Mouse (Mus musculus): Measurements from ENCODE around the gene Wdtc1. TPM values are rescaled to one million over a fixed set of nuclear protein-coding genes. Genes with fewer than 3 reads are reported as not detected.
A peak's percentile ranks its signal among the peaks of the same experiment; 100 is the strongest.

The Wdtc1 gene
- polyA plus RNA-seq, 1 experiment from 2014 or later: 8.1 TPM

GRCm38 (mm10) chr4:133253412-133253811 lies 99.9 kb downstream of the Wdtc1 start:
- ATAC-seq (ENCODE audit: insufficient read depth): no peak
- 81% methylated on average over 12 of the region's 12 CpGs for WGBS (ENCODE audit: insufficient replicate concordance)
- H3K4me2 ChIP-seq: no peak overlapping the region
- no peaks in the 10 kb centered on the region for H3K36me3 ChIP-seq (replicated peaks)
- peaks cover 36% of the 10 kb centered on the region for H3K4me1 ChIP-seq (replicated peaks)
- H3K4me3 ChIP-seq (replicated peaks): no peak overlapping the region
- no peak overlapping the region for H3K27ac ChIP-seq (replicated peaks)
- no peak overlapping the region for H3K9ac ChIP-seq
- H3K9me3 ChIP-seq (replicated peaks): no peaks in the 10 kb centered on the region
- H3K27me3 ChIP-seq: peaks cover 83% of the 10 kb centered on the region

- H3K27me3 ChIP-seq: peaks cover 86% of the 10 kb centered on the region
- WGBS (ENCODE audit: insufficient replicate concordance): 56% methylated on average over 4 of the region's 4 CpGs
- H3K4me1 ChIP-seq (replicated peaks): peaks cover 50% of the 10 kb centered on the region
- H3K36me3 ChIP-seq (replicated peaks): no peaks in the 10 kb centered on the region
- H3K27ac ChIP-seq (replicated peaks): no peak overlapping the region
- no peak overlapping the region for H3K9ac ChIP-seq
- no peak overlapping the region for H3K4me3 ChIP-seq (replicated peaks)
- no peak for ATAC-seq (ENCODE audit: insufficient read depth)
- H3K4me2 ChIP-seq: no peak overlapping the region
- no peaks in the 10 kb centered on the region for H3K9me3 ChIP-seq (replicated peaks)
These were observed 101.2 kb downstream of the Wdtc1 start for GRCm38 (mm10) chr4:133252089-133252488.

GRCm38 (mm10) chr4:133251214-133251613 lies 102.1 kb downstream of the Wdtc1 start:
- Histone ChIP-seq H3K36me3 (replicated peaks) (no peaks in the 10 kb centered on the region), H3K4me3 (replicated peaks) (0 out of 2 replicates have a peak overlapping the region, but pooled peaks have one; percentile 11), H3K27me3 (peaks cover 86% of the 10 kb centered on the region), H3K4me1 (replicated peaks) (peaks cover 52% of the 10 kb centered on the region), H3K9ac (no peak overlapping the region), H3K4me2 (peak overlapping the region; percentile 41), H3K9me3 (replicated peaks) (no peaks in the 10 kb centered on the region), H3K27ac (replicated peaks) (no peak overlapping the region)
- WGBS (ENCODE audit: insufficient replicate concordance): 40% methylated on average over 31 of the region's 31 CpGs
- no peak for ATAC-seq (ENCODE audit: insufficient read depth)

GRCm38 (mm10) chr4:133250609-133251008 lies 102.7 kb downstream of the Wdtc1 start:
- WGBS (ENCODE audit: insufficient replicate concordance): 11% methylated on average over 22 of the region's 22 CpGs
- Histone ChIP-seq H3K9me3 (replicated peaks) (no peaks in the 10 kb centered on the region), H3K9ac (no peak overlapping the region), H3K27me3 (peaks cover 82% of the 10 kb centered on the region), H3K36me3 (replicated peaks) (no peaks in the 10 kb centered on the region), H3K4me2 (peak overlapping the region; percentile 41), H3K4me1 (replicated peaks) (peaks cover 52% of the 10 kb centered on the region), H3K4me3 (replicated peaks) (no peak overlapping the region), H3K27ac (replicated peaks) (no peak overlapping the region)
- ATAC-seq (ENCODE audit: insufficient read depth): no peak

GRCm38 (mm10) chr4:133247806-133248449 lies 105.4 kb downstream of the Wdtc1 start:
- H3K9me3 ChIP-seq (replicated peaks): no peaks in the 10 kb centered on the region
- WGBS (ENCODE audit: insufficient replicate concordance): 23% methylated on average over 13 of the region's 13 CpGs
- peak overlapping the region; percentile 59 for H3K4me2 ChIP-seq
- peak; percentile 95 for ATAC-seq (ENCODE audit: insufficient read depth)
- peaks cover 76% of the 10 kb centered on the region for H3K4me1 ChIP-seq (replicated peaks)
- peak overlapping the region; percentile 19; the same call in 1 of the 2 replicates for H3K9ac ChIP-seq
- no peaks in the 10 kb centered on the region for H3K36me3 ChIP-seq (replicated peaks)
- H3K27me3 ChIP-seq: peaks cover 78% of the 10 kb centered on the region
- peak overlapping the region; percentile 17 for H3K4me3 ChIP-seq (replicated peaks)
- peak overlapping the region; percentile 82 for H3K27ac ChIP-seq (replicated peaks)

GRCm38 (mm10) chr4:133247072-133247471 lies 106.2 kb downstream of the Wdtc1 start:
- Histone ChIP-seq H3K27ac (replicated peaks) (peak overlapping the region; percentile 82), H3K4me1 (replicated peaks) (peaks cover 84% of the 10 kb centered on the region), H3K27me3 (peaks cover 78% of the 10 kb centered on the region), H3K9ac (0 out of 2 replicates have a peak overlapping the region, but pooled peaks have one; percentile 2), H3K4me3 (replicated peaks) (no peak overlapping the region; the same call in 1 of the 2 replicates), H3K36me3 (replicated peaks) (no peaks in the 10 kb centered on the region), H3K4me2 (peak overlapping the region; percentile 59), H3K9me3 (replicated peaks) (no peaks in the 10 kb centered on the region)
- 65% methylated on average over 15 of the region's 15 CpGs for WGBS (ENCODE audit: insufficient replicate concordance)
- no peak for ATAC-seq (ENCODE audit: insufficient read depth)

- WGBS (ENCODE audit: insufficient replicate concordance): 17% methylated on average over 1 of the region's 1 CpGs
- peaks cover 52% of the 10 kb centered on the region for H3K27me3 ChIP-seq
- no peak overlapping the region for H3K9ac ChIP-seq
- no peak for ATAC-seq (ENCODE audit: insufficient read depth)
- H3K27ac ChIP-seq (replicated peaks): no peak overlapping the region
- no peaks in the 10 kb centered on the region for H3K36me3 ChIP-seq (replicated peaks)
- no peak overlapping the region for H3K4me2 ChIP-seq
- H3K9me3 ChIP-seq (replicated peaks): no peaks in the 10 kb centered on the region
- H3K4me1 ChIP-seq (replicated peaks): peaks cover 84% of the 10 kb centered on the region
- no peak overlapping the region for H3K4me3 ChIP-seq (replicated peaks)
These were observed 109.0 kb downstream of the Wdtc1 start for GRCm38 (mm10) chr4:133244289-133244688.

GRCm38 (mm10) chr4:133243538-133243937 lies 109.7 kb downstream of the Wdtc1 start:
- H3K4me1 ChIP-seq (replicated peaks): peaks cover 78% of the 10 kb centered on the region
- no peaks in the 10 kb centered on the region for H3K9me3 ChIP-seq (replicated peaks)
- H3K27ac ChIP-seq (replicated peaks): no peak overlapping the region
- H3K36me3 ChIP-seq (replicated peaks): no peaks in the 10 kb centered on the region
- no peak for ATAC-seq (ENCODE audit: insufficient read depth)
- H3K4me2 ChIP-seq: no peak overlapping the region
- H3K9ac ChIP-seq: no peak overlapping the region
- 51% methylated on average over 13 of the region's 13 CpGs for WGBS (ENCODE audit: insufficient replicate concordance)
- H3K27me3 ChIP-seq: peaks cover 47% of the 10 kb centered on the region
- no peak overlapping the region for H3K4me3 ChIP-seq (replicated peaks)

GRCm38 (mm10) chr4:133242710-133243109 lies 110.6 kb downstream of the Wdtc1 start:
- Histone ChIP-seq H3K27ac (replicated peaks) (no peak overlapping the region), H3K4me3 (replicated peaks) (no peak overlapping the region), H3K36me3 (replicated peaks) (no peaks in the 10 kb centered on the region), H3K4me1 (replicated peaks) (peaks cover 78% of the 10 kb centered on the region), H3K4me2 (no peak overlapping the region), H3K27me3 (peaks cover 39% of the 10 kb centered on the region), H3K9ac (no peak overlapping the region), H3K9me3 (replicated peaks) (no peaks in the 10 kb centered on the region)
- no peak for ATAC-seq (ENCODE audit: insufficient read depth)
- 70% methylated on average over 9 of the region's 9 CpGs for WGBS (ENCODE audit: insufficient replicate concordance)

Small RNA genes within 50 kb of the gene (microRNA-seq; reads per million reads assigned to microRNA genes)
- 14.2 reads per million, percentile 31 among the genes with 10 or more reads in this experiment for gene Mir5122

Other genes starting within 250 kb of the Wdtc1 start
- gene Wasf2, start 223.0 kb downstream of the Wdtc1 start, polyA plus RNA-seq (2015; fragmentation: Nextera tagmentation; extraction: Ambion mirVana): 44.0 and 52.0 TPM in 2 replicates
- not detected in 2 replicates for gene Cd164l2, start 141.3 kb downstream of the Wdtc1 start, polyA plus RNA-seq (2015; fragmentation: Nextera tagmentation; extraction: Ambion mirVana)
- not detected in 2 replicates for gene Gpr3, start 140.9 kb downstream of the Wdtc1 start, polyA plus RNA-seq (2015; fragmentation: Nextera tagmentation; extraction: Ambion mirVana)
- 2.0 and 2.9 TPM in 2 replicates for gene Map3k6, start 112.7 kb downstream of the Wdtc1 start, polyA plus RNA-seq (2015; fragmentation: Nextera tagmentation; extraction: Ambion mirVana)
- gene Sytl1, start 90.4 kb downstream of the Wdtc1 start, polyA plus RNA-seq (2015; fragmentation: Nextera tagmentation; extraction: Ambion mirVana): 0.92 and 1.0 TPM in 2 replicates
- 35.8 and 42.3 TPM in 2 replicates for gene Tmem222, start 75.7 kb downstream of the Wdtc1 start, polyA plus RNA-seq (2015; fragmentation: Nextera tagmentation; extraction: Ambion mirVana)
- 2.9 and 3.0 TPM in 2 replicates for gene Slc9a1, start 16.2 kb upstream of the Wdtc1 start, polyA plus RNA-seq (2015; fragmentation: Nextera tagmentation; extraction: Ambion mirVana)
- 0.15 and 0.21 TPM in 2 replicates for gene Tent5b, start 126.7 kb upstream of the Wdtc1 start, polyA plus RNA-seq (2015; fragmentation: Nextera tagmentation; extraction: Ambion mirVana)
- gene Trnp1, start 145.1 kb upstream of the Wdtc1 start, polyA plus RNA-seq (2015; fragmentation: Nextera tagmentation; extraction: Ambion mirVana): 0.06 TPM in 1 of 2 replicates, not detected in the other
- 1.0 and 1.5 TPM in 2 replicates for gene Kdf1, start 165.5 kb upstream of the Wdtc1 start, polyA plus RNA-seq (2015; fragmentation: Nextera tagmentation; extraction: Ambion mirVana)
- 116 TPM in 2 replicates for gene Nudc, start 192.5 kb upstream of the Wdtc1 start, polyA plus RNA-seq (2015; fragmentation: Nextera tagmentation; extraction: Ambion mirVana)
- 0.97 and 1.2 TPM in 2 replicates for gene Nr0b2, start 199.9 kb upstream of the Wdtc1 start, polyA plus RNA-seq (2015; fragmentation: Nextera tagmentation; extraction: Ambion mirVana)
- 3.8 and 4.9 TPM in 2 replicates for gene Gpatch3, start 221.3 kb upstream of the Wdtc1 start, polyA plus RNA-seq (2015; fragmentation: Nextera tagmentation; extraction: Ambion mirVana)
- 8.6 and 10.8 TPM in 2 replicates for gene Gpn2, start 230.9 kb upstream of the Wdtc1 start, polyA plus RNA-seq (2015; fragmentation: Nextera tagmentation; extraction: Ambion mirVana)
- gene Sfn, start 248.7 kb upstream of the Wdtc1 start, polyA plus RNA-seq (2015; fragmentation: Nextera tagmentation; extraction: Ambion mirVana): 0.47 and 0.69 TPM in 2 replicates

Measured in liver, embryonic 15.5 days (tissue).